Mouse (Mus musculus): ENCODE measurements around the gene Gm14393.
"Not testable (repeated sequence)": the region's sequence is repeated elsewhere in the genome, so short reads cannot be mapped to it uniquely, and the experiment has no call there.

Gm14393 gene

GRCm38 (mm10) chr2:175067681-175068261, at the start of gene Gm14393:
Gm14393 (minus strand) TSS chr2:175067781.
- not testable (repeated sequence) for DNase-seq (ENCODE audit: low spot score)

GRCm38 (mm10) chr2:175044268-175044667, 23.3 kb downstream of the Gm14393 start:
- peak; percentile 40 for DNase-seq (ENCODE audit: low spot score)
